Mouse (Mus musculus) thymus, adult 2 months (tissue): Measurements from ENCODE around the gene Rab7.

Experiments used
- CTCF ChIP-seq: fragments of 200-500 bp; IDR thresholded peaks from 2 replicates; pipeline ENCODE4 v1.5.1; 2012; ENCODE audit warnings: mild to moderate bottlenecking, control low read depth, low read length, moderate library complexity, borderline replicate concordance; ENCODE audit not compliant: control insufficient read depth, poor library complexity, insufficient read depth; ENCODE audit errors: extremely low read depth
- POLR2A ChIP-seq: fragments of 200-500 bp; IDR thresholded peaks from 2 replicates; pipeline ENCODE4 v1.6.1; 2012; ENCODE audit warnings: mild to moderate bottlenecking, low read length, control low read depth, moderate library complexity; ENCODE audit not compliant: control insufficient read depth, poor library complexity, insufficient read depth; ENCODE audit errors: extremely low read depth

- no peak for TF ChIP-seq CTCF
- TF ChIP-seq POLR2A, result no peak
Measured at GRCm38 (mm10) chr6:88012601-88013000, 32.5 kb downstream of the Rab7 start.
